Mouse (Mus musculus) megakaryocyte, adult 5-6 weeks (primary cell): ENCODE measurements around the gene Orc2. TPM values are rescaled to one million over a fixed set of nuclear protein-coding genes. Genes with fewer than 3 reads are reported as not detected.

Source experiments
- ATAC-seq: 2 replicates; pipeline ENCODE4 v1.8.0; 2016; ENCODE audit warnings: mild to moderate bottlenecking, inconsistent platforms; ENCODE audit not compliant: poor library complexity, severe bottlenecking
- total RNA-seq, 2 experiments: library from RNA; stranded (forward) in 1 of 2; stranded (reverse) in 1 of 2; fragments of 153-499, 151-499 nt in 1 of 2; fragments of 221-1000, 200-1000 nt in 1 of 2; gene quantifications; 2 replicates each; pipeline versions ENCODE4 v1.2.3 to v1.2.4; 2015 to 2017

The Orc2 gene
- total RNA-seq, 2 experiments from 2014 or later = 21.2 to 46.7 TPM

GRCm38 (mm10) chr1:58424551-58424950, 80.4 kb downstream of the Orc2 start:
- no peak for ATAC-seq

- peak; percentile 83 for ATAC-seq
Measured at GRCm38 (mm10) chr1:58423371-58424248, 81.3 kb downstream of the Orc2 start, which contains the start of gene Clk1. TSS of gene Clk1 (minus strand) at chr1:58424066.

- ATAC-seq = peak; percentile 81
Measured at GRCm38 (mm10) chr1:58422879-58423278, 82.0 kb downstream of the Orc2 start.

- no peak for ATAC-seq
Measured at GRCm38 (mm10) chr1:58420961-58421360, 83.9 kb downstream of the Orc2 start.

GRCm38 (mm10) chr1:58420032-58420431, 84.9 kb downstream of the Orc2 start:
- ATAC-seq = no peak

GRCm38 (mm10) chr1:58416048-58416447, 88.9 kb downstream of the Orc2 start:
- ATAC-seq = peak; percentile 51; the same call in 1 of the 2 replicates

- ATAC-seq = 0 out of 2 replicates have a peak, but pooled peaks have one; percentile 27
Measured at GRCm38 (mm10) chr1:58415442-58415841, 89.5 kb downstream of the Orc2 start.

Other genes starting within 250 kb of the Orc2 start
- 0.04 and 0.46 TPM in 2 replicates for gene Aox2, start 226.8 kb downstream of the Orc2 start, total RNA-seq (2015)
- 0.12 and 0.62 TPM in 2 replicates for gene Aox2, start 226.8 kb downstream of the Orc2 start, total RNA-seq (2017)
- 175 and 183 TPM in 2 replicates for gene Bzw1, start 112.2 kb downstream of the Orc2 start, total RNA-seq (2015)
- 166 and 175 TPM in 2 replicates for gene Bzw1, start 112.2 kb downstream of the Orc2 start, total RNA-seq (2017)
- gene Clk1, start 81.0 kb downstream of the Orc2 start, total RNA-seq (2015) = 398 and 422 TPM in 2 replicates
- gene Clk1, start 81.0 kb downstream of the Orc2 start, total RNA-seq (2017) = 345 and 361 TPM in 2 replicates
- gene Nif3l1, start 60.0 kb downstream of the Orc2 start, total RNA-seq (2015) = 17.0 and 20.6 TPM in 2 replicates
- gene Nif3l1, start 60.0 kb downstream of the Orc2 start, total RNA-seq (2017) = 22.5 and 26.7 TPM in 2 replicates
- gene Ppil3, start 59.6 kb downstream of the Orc2 start, total RNA-seq (2015) = 60.5 and 62.9 TPM in 2 replicates
- 51.3 and 55.5 TPM in 2 replicates for gene Ppil3, start 59.6 kb downstream of the Orc2 start, total RNA-seq (2017)
- gene Fam126b, start 81.2 kb upstream of the Orc2 start, total RNA-seq (2015) = 12.5 and 13.0 TPM in 2 replicates
- 14.6 and 23.1 TPM in 2 replicates for gene Fam126b, start 81.2 kb upstream of the Orc2 start, total RNA-seq (2017)
- gene Ndufb3, start 81.3 kb upstream of the Orc2 start, total RNA-seq (2015) = 147 and 149 TPM in 2 replicates
- 84.0 and 115 TPM in 2 replicates for gene Ndufb3, start 81.3 kb upstream of the Orc2 start, total RNA-seq (2017)
- 0.14 TPM in 1 of 2 replicates, not detected in the other for gene Als2cr12, start 190.9 kb upstream of the Orc2 start, total RNA-seq (2015)
- gene Als2cr12, start 190.9 kb upstream of the Orc2 start, total RNA-seq (2017) = not detected in 2 replicates
- gene Cflar, start 206.4 kb upstream of the Orc2 start, total RNA-seq (2015) = 68.7 and 72.3 TPM in 2 replicates
- 117 and 130 TPM in 2 replicates for gene Cflar, start 206.4 kb upstream of the Orc2 start, total RNA-seq (2017)